Mouse (Mus musculus) monocyte, adult 2 months (primary cell): ENCODE measurements at regions not wholly inside any gene's neighbourhood (a gene's known extent, or its start where the extent isn't known, plus 50 kb on each side); places are given as distances from the start of the nearest gene placed in this dataset.

Experiments
- DNase-seq, 2 experiments: peaks; one replicate each; pipeline ENCODE4 v3.0.0; 2022; ENCODE audit warnings: low spot score in 2 of 2, low read depth in 1 of 2

GRCm38 (mm10) chrX:99593872-99594487 is 122.9 kb upstream of the Pja1 start:
- no peak for DNase-seq

DNA sequence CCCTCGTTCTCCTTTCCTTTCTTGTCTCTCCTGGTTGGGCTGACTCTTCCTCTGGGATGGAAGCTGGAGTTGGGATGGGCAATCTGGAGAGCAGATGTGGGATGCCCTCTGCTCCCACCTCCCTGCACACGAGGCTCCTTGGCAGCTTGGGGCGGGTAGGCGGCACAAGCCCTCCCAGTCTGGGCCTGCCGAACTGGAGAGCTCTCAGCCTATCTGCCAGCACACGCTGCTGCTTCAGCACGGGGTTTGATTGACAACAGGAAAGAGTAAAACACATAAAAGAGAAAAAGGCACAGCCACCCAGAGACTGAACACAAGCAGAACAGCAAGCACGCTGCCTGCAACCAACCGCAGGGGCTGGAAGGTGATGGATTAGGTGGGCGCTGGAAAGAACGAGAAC is 121.9 kb upstream of the Pja1 start:
- DNase-seq: no peak

- no peak for DNase-seq
Measured at GRCm38 (mm10) chrX:99587284-99587683, 116.2 kb upstream of the Pja1 start.

DNA sequence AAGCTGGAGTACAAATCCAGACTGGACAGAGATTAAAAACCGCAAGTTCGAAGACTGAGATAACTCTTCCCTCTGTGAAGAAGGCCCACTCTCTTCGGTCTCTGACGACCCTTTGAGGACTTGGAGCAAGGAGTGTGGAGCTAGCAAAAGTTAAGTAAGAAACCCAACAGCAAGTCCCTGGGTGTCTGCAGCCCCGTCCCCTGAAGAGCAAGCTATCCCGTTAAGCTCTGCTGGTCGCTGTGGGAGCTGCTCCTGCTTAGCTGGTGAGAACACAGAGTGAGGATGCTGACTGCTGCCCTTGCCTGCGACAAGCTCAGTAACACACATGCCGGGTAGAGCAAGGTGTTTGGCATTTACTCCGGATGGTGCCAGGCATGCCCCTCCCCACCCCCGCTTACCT is 115.2 kb upstream of the Pja1 start:
- DNase-seq: no peak

GRCm38 (mm10) chrX:99585703-99586102 is 114.6 kb upstream of the Pja1 start:
- DNase-seq: no peak

GRCm38 (mm10) chrX:99582611-99583010 is 111.5 kb upstream of the Pja1 start:
- DNase-seq: no peak

GRCm38 (mm10) chrX:99581632-99582466 is 110.8 kb upstream of the Pja1 start:
- DNase-seq: no peak

DNA sequence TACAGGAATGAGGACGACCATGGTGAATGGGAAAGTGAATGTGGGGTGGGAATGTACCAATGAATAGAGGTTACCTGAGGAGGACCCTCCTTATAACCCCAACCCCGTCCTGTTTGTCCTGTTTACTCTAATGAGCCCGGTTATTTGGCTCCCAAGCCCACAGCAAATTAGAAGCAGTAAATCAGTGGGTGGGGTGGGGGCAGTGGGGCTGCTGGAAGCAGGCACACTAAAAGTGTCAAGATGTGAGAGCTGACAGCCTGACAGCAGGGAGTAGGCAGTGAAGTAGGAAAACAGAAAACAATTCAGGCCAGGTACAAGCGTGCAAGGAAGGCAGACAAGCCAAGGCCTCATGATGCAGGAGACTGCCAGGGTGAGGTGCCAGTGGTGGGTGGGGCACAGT is 108.1 kb upstream of the Pja1 start:
- DNase-seq: no peak

- no peak for DNase-seq
Measured at GRCm38 (mm10) chrX:99578796-99579195, 107.7 kb upstream of the Pja1 start.

- DNase-seq: no peak
Measured at GRCm38 (mm10) chrX:99575105-99575504, 104.0 kb upstream of the Pja1 start.

DNA sequence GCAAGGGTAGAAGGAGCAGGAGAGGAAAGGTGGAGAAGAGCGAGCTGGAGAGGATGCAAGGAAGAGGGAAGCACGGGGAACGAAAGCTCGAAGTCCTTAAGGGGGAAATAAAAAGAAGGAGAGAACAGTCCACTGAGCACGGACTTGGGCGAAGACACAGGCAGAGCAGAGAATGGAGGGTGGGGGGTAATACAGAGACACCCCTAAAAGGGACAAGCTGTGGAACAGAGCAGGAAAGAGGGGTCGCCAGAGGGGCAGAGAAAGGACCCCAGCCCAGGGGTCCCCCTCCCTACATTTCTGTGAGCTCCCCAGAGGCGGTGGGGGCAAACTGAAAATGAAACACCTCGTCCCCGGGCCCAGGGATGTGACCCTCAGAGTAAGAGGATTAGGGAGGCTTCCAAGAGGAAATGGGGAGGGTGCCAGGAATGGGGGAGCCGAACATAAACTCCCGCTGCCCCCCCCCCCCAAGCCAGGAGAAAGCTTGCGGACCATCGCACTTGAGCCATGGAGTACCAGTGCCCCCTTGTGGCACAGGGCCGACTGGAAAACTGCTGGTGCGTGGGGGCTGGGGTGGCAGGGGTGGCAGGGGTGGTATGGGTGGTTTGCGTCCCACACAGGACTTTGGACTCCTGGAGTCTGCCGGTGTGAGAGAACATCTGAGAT is 103.5 kb upstream of the Pja1 start:
- no peak for DNase-seq

DNA sequence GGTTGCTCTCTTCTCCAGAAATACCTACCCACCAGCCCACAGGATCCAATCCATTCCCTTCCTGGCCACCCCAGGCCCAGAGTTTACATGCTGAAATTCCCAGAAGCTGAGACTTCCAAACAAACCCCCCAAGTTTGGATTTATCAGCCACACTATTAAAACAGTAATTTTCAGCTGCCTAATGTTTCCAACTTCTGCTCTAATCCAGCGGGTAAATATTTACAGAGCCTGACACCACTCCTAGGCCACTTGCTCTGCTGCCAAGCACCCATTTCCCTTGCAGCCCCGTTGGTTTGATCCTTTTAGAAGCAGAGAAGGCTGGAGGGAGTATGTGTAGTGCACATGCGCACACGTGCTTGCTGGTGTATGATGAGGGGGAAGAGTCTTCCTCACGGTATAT is 99.1 kb upstream of the Pja1 start:
- DNase-seq: no peak

- DNase-seq: no peak
Measured at GRCm38 (mm10) chrX:99568244-99568643, 97.2 kb upstream of the Pja1 start.

DNA sequence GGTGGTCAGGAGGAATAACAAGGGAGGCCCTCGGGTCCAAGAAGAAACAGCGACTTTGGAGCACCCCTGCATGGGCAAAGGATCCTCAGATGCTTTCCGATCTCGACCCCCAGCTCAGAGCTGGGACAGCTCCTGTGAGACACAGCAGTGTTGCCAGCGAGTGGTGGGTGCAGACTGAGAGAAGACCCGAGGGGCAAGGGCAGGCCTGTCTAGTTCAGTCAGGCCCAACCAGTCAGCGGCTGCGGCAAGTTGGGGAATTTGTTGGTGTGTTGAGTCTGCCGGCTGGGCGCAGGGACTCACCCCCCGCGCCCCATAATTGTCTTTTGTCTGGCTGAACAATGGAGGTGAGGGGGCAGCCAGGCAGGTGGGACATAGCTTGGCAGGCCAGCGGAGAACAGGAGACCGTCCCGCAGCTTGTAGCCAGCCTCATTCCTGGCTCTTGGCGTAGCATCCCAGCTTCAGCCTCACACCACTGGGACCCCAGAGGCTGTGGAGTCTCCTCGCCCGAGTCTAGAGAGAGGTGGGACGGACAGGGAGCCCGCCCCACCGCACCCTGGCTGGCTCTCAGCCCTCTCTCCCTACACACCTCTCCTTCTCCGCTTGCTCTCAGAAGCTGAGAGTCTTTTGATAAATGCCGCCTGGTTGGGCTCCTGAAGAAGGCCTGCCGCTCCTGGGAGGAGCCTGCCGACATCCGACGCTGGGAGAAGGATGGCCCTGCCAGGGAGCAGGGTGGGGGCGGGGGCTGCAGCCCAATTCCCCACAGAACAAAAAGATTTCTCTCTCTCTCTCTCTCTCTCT is 96.5 kb upstream of the Pja1 start:
- no peak for DNase-seq

- no peak for DNase-seq
Measured at GRCm38 (mm10) chrX:99561995-99562394, 90.9 kb upstream of the Pja1 start.

GRCm38 (mm10) chrX:99560699-99561098 is 89.6 kb upstream of the Pja1 start:
- DNase-seq: no peak

GRCm38 (mm10) chrX:99556876-99557354 is 85.8 kb upstream of the Pja1 start:
- no peak for DNase-seq

GRCm38 (mm10) chrX:99555976-99556781 is 85.1 kb upstream of the Pja1 start:
- no peak for DNase-seq

- DNase-seq: no peak
Measured at GRCm38 (mm10) chrX:99552778-99553177, 81.7 kb upstream of the Pja1 start.

DNA sequence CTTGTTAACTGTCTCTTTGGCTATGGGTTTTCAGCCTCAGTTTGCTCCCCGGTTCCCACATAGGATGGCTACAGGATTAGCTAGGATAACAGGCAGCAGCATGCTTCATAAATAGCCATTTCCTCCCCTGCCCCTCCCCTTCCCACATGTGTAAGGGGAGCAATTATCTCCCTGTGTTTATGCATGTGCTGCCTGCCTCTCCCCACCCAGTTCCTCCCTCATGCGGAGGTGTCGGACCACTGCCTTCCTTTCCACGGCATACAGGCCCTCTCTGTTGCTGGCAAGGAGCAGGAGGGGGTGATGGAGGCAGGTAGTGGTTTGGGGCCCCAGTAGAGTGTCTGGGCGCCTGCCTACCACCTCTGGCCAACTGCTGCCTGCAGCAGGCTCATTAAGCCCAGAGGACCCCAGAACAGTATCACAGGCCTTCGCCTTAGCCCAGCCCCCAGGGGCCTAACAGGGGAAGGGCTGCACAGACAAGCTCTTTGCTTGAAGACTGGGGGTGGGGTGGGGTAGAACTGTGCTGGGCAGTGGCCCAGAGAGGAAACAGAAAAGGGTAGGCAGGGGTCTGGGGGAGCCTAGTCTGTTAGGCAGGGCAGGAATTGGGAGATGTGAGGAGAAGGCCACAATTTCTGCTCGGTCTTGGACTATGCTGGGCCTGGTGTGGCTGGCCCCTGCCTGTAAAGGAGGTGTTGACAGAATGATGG is 79.1 kb upstream of the Pja1 start:
- no peak for DNase-seq
